Mouse (Mus musculus) layer of hippocampus, postnatal 25 days (tissue): ENCODE measurements around the gene Fgfr1op. TPM values are rescaled to one million over a fixed set of nuclear protein-coding genes. Genes with fewer than 3 reads are reported as not detected.

Source experiments
- DNase-seq, 2 experiments: peaks; one replicate each; pipeline ENCODE4 v3.0.0; 2022; ENCODE audit warnings: mixed read lengths in 2 of 2, low spot score in 1 of 2; ENCODE audit errors: extremely low spot score in 1 of 2
- total RNA-seq, 2 experiments: library from RNA; stranded (reverse); gene quantifications; 2 replicates each; pipeline ENCODE4 v1.2.3; 2021

Fgfr1op gene
- total RNA-seq, 2 experiments from 2014 or later: 15.3 to 15.7 TPM

DNA sequence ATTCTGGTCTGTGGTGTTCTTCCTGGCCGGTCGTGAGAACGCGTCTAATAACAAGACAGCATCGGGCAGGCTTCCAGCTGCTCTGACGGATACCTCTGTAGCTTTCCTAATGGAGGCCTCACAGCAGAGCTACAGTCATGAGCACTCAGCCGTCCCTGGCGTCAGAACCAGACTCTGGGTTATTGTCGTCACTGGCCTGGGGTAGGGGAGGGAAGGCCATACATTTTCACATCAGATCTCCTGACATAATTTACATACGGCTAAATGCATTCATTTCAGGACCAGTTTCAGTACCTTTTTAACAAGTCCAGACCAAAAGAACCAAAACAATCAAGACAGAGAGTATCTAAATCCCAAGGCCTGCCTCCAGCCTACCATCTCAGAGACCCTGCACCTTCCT lies 57.9 kb downstream of the Fgfr1op start:
- no peak for DNase-seq

DNA sequence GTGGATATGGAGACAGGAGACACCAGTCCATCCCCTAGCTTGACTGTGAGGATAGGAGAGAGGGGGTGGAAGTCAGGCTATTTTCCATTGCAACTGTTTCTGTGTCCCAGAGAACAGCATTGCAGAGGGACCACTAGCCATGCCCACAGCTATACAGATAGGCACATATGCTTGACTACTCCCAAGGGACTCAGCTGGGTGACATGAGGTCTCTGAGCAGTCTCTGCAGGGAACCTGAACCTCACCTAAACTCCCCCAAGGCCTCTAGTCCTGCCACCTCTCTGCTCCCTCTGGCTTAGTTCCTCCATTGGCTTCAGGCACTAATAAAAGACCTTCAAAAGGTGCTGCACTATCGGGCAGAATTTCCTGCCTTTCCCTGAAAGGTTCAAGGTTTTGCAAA lies 58.8 kb downstream of the Fgfr1op start:
- DNase-seq: no peak

DNA sequence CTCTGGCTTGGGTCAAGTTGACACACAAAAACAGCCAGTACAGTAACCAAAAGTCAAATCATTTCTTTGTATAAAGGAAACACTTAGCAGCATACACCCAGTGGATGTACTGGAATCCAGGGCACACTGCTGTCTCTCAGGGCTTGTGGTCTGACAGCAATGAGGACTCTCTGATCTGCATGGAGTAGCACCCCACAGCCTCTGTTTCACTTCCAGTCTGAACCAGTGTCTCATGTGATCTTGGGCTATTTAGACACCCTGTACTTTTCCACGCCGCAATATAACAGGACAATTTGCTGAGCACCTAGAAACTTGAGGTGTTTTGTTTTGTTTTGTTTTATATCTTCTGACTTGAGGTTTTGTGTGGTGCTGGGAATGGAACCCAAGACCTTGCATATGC lies 59.9 kb downstream of the Fgfr1op start:
- no peak for DNase-seq

DNA sequence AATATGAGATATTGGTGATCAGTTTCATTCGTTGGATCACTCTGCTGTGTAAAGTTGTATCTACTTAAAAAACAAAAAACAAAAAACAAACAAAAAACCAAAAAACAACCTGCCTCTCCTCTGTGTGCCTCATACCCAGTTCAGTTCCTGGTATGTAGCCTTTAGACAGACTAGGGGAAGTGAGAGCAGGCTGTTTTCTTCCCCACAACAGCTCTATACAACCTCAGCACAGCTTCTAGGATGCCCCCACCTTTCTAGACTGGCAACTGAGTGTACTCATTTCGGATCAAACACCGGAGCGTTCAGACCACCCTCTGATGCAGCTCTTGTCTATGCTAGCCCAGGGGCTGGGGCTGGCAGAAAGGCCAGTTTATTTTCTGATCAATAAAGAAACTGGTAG lies 60.4 kb downstream of the Fgfr1op start:
- no peak for DNase-seq

DNA sequence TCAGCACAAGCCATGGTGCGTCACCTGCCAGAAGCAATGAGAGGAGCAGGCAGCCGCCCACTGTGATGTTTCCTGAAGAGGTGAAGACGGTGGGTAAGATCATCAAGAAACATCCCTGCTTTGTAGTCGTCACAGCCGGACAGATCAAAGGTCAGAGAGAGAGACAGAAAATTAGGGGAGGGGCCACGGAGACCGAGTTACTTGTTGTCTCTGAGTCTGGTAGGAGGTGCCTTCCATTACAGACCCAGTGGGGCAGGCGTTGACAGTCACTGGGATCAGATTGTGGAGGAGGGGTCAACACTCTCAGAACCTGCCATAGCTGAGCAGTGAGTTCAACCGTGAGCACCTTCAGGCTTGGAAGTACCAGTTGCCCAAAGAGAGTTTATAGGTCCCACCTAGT lies 63.3 kb downstream of the Fgfr1op start:
- no peak for DNase-seq

DNA sequence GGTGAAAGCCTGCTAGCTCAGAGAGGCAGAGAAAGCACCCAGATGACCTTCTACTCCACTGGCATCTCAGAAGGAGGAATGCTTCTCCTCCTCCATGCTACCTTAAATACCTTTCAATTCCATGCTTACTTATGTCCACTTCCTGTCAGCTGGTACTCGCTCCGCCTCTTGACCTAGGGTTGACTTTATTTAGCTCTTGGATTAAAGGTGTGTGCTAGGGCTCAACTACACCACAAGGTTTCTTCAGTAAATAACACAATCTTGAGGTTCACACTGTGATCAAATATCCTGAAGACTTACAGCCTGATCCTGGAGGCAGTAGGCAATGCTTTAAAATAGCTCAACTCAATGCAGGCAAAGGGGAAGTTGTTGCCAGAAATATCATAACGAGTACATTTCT lies 64.3 kb downstream of the Fgfr1op start:
- no peak for DNase-seq

DNA sequence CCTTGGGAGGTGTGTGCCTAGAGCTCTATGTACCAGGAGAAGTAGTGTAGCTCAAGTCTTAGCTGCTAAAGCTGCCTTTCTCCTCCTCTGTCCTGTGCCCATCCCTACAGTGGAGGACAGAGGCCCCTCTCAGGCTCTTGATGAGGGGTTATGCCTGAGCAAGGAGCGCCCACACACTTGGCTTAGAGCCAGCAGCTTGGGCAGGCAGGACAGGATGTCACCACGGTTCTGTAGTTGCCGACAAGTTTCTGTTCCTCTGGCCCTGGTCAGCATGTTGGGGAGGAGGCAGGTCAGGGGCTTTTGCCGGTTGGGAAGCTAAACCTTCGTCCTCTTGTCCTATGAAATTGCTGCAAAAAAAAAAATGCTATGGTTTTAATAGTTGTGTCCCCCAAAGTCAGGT lies 66.8 kb downstream of the Fgfr1op start:
- DNase-seq: no peak

DNA sequence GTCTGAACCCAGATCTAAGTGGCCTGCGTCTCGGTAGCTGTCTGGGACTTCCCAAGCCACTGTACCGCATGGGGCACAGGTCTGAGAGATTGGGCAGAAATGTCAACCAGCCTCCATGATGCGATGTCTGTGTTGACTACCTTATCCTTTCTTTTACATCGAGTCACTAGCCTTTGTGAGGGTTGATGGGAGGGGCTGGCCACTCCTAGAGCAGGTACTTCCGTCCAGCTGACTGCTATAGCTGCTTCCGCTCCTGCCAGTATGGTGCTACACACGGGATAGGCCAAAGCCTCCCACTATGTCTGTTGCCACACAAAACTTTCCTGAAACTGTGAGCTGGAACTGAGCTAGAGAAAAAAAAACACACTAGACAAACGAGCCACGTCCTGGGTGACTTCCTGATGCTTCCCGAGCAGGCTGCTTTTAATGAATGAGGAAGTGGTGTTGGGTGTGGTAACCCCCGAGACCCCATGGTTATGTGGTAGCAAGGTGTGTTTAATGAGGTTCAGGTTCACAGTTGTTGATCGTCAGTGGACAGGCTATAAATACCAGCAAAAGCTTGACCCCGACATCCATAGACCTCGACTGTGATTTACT lies 68.4 kb downstream of the Fgfr1op start:
- no peak for DNase-seq

DNA sequence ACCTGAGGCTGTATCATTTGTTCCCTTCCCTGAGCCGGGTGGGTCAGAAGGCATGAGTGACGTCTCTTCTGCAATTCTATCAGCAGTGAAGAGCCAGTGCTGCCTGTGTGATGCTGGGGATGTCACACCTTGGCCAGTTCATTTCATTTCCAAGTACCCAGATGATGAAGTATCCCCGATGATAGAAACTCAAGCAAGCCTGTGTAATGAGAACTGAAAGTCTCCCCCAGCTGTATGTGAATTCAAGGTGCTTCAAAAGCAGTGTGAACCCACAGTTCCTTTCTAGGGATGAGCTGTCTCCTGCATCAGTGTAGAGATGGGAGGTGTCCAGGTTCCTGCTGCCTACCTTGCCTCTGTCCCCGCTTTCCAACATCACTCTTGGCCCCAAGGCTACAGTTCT lies 69.2 kb downstream of the Fgfr1op start:
- no peak for DNase-seq

DNA sequence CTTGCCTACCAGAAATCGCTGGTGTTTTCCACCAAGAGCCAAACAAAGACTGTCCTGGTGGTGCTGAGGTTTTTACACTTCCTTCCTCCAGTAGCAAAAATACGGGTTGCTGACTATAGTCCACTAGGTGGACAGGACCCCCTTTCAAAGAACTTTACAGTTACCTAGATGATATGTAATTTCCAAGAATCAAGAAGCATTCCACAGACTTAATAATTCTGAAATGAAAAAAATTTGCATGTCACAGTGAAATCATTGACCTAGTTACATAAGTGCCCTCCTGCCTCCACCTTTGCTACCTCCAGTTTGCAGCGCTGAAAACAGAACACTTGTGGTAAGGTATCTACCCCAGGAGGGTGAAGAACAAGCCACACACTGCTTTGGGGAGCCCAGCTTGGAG lies 70.4 kb downstream of the Fgfr1op start, which contains the start of gene Ccr6:
TSS of gene Ccr6 (plus strand) at position 301 of the 400 bp plus-strand sequence.
- no peak for DNase-seq

DNA sequence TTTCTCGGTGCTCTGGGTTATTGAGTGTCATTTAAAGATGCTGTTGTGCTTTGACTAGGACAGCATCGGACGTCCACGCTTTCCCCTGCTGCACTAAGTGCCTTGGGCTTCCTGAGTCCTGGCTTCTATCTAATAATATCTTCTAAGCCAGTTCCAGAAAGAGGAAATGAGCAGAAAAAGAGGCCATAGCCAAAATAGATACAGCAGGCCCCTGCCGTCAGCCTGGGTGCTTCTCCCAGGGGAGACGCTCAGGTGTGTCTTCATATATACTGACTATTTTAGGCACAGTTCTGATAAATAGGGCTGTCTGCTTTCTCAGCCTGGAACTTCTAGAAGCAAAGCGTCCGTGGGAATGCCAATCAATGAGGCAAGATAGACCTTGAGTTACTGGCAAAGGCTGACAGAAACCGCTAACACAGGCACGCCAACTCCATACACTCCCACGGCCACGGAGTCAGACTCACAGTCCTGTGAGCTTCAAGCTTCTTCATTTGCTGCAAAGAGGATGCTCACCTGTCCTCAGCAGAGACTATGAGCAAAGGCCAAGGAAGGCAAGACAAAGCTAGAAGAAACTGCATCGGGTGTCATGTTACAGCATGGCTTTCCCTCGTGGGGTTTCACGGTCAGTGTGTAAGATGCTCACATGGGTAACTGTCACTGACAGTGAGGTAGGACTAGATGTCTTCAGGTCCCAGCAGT lies 72.9 kb downstream of the Fgfr1op start:
- DNase-seq: no peak

DNA sequence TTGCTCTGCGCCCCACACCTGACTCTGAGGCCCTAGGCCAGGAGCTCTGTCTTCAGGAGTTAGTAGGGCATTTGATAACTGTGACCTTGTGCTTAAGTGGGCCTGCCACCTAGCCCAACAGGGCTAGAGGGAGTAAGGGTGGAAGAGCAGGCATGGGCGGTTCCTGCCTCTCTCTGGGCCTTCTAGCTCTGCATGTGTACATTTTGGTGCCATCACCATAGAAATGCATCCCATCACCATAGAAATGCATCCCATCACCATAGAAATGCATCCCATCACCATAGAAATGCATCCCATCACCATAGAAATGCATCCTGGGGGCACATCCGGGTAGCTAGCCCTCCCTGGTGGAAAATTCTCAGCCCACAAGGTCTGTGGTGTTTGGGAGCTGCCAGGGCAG lies 74.3 kb downstream of the Fgfr1op start:
- no peak for DNase-seq

DNA sequence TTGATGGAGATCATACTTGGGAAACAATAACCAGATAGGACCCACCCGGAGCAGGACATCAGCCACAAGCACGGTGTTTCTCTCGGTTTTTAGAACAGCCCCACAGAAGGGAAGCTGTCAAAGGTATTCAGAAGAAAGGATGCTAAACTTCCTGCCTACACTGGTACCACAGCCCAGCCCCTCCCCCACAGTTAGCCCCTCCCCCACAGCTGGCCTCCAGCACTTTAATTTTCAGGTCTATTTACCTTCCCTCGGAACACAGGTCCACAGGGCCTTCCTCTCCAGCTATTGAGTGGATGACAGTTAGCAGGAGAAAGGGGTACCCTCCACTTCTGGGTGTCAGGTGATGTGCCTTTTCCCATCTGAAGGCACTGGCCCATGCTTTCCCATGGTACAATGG lies 75.2 kb downstream of the Fgfr1op start:
- no peak for DNase-seq

DNA sequence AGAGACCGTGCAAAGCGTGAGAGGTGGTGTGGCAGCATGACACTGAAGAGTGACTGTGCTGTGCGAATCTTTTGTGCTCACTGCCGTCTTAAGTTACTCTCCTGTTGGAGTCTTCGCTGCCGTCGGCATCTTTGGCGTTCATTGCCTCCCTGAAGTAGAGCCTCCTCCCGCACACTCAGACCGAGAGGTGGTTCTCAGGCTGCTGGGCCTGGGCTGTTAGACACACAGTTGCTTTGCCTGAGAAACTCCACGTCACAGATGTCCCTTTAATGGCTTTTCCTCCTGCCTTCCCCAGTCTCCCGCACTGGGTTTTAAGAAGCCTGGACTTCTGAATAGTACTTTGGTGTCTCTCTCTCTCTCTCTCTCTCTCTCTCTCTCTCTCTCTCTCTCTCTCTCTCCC lies 76.3 kb downstream of the Fgfr1op start:
- DNase-seq: no peak

DNA sequence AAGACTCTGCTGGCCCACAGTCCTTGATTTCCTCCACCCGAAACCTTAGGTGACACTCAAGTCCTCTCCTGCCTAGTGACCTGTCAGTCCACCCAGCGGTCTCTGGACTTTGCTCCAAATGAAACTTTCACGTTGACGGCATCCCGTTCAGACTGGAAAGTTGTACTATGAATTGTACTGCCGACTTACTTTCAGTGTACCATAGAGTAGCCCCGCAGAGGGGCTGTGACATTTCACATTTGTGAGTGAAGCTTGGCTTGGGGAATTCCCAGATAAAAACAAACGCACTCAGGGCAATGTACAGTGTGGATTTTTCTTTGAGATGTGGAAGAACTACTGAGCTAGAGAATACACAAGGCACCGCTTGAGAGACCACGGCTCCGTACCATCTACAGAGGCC lies 76.9 kb downstream of the Fgfr1op start:
- no peak for DNase-seq

DNA sequence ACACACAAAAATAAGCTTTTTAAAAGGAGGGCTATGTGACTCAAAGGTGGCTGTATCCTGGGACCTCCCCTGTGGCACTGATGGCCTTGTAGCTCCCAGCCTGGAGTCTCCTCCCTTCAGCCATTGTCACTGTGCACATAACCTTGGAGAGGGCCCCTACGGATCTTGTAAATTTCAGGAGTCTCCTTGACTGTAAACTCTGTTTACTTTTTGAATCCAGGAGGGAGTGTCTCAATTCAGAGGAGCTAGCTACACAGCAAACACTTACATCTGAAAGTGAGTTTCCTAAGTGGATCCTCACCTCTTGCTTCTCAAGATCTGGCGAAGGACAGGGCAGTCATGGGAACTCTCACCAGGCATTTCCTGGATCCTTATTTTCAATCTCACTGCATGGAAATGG lies 78.8 kb downstream of the Fgfr1op start:
- no peak for DNase-seq

DNA sequence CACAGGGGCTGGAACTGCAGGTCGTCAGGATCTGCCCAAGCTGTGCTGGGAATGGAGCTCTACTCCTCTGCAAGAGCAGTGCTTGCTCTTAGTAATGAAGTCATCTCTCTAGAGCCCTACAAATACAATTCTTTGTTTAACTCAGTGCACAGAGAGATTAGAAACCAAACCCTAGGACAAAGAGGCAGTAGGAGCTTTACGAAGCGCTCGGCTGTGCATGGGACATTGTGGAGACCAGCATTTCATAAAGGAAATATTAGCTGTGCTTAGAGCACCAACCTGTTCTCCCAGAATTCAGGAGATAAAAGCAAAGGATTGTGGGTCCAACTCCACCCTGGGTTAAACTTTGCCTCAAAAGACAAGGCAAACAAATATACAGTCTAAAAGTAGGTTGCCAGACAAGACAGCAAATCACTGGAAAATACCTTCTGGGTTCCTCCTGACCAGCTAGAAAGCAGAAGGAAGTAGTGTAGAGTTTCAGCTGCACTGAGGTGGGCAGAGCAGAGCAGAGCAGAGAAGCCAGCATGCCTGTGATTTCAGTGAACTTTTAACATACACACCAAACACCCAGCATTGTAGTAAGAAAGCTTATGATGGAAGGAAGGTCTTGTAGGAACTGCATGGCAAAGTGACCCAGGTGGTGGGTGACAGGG lies 80.9 kb downstream of the Fgfr1op start:
- DNase-seq: no peak

Other genes starting within 250 kb of the Fgfr1op start
- gene Tagap, start 239.5 kb upstream of the Fgfr1op start, total RNA-seq: 1 to 10 TPM; 4.3 to 5.6 TPM
- 10 to 100 TPM; 38.8 to 40.1 TPM for gene Rsph3a, start 219.9 kb upstream of the Fgfr1op start, total RNA-seq
- under 1 TPM; 0.10 to 0.63 TPM for gene Gm49673, start 17.7 kb upstream of the Fgfr1op start, total RNA-seq
- 1 to 10 TPM; 6.0 to 6.3 TPM for gene Rnaset2a, start 17.4 kb upstream of the Fgfr1op start, total RNA-seq
- gene Ccr6, start 70.5 kb downstream of the Fgfr1op start, total RNA-seq: under 1 TPM; 0.22 to 0.38 TPM
- 100 to 1,000 TPM; 149 to 159 TPM for gene Mpc1, start 117.4 kb downstream of the Fgfr1op start, total RNA-seq
- 10 to 100 TPM; 55.7 to 58.0 TPM for gene Sft2d1, start 145.6 kb downstream of the Fgfr1op start, total RNA-seq
- gene Prr18, start 172.0 kb downstream of the Fgfr1op start, total RNA-seq: 10 to 100 TPM; 22.8 to 23.6 TPM
- gene T2, start 190.5 kb downstream of the Fgfr1op start, total RNA-seq: under 1 TPM; 0.34 to 0.82 TPM